Mouse (Mus musculus) midbrain, embryonic 10.5 days (tissue): ENCODE results near the gene Spx. TPM values are rescaled to one million over a fixed set of nuclear protein-coding genes. Genes with fewer than 3 reads are reported as not detected.
A peak's percentile ranks its signal among the peaks of the same experiment; 100 is the strongest.

Source experiments
- DNase-seq: peaks from one replicate; pipeline ENCODE4 v3.0.0-alpha.2; 2017; ENCODE audit warnings: low spot score
- H3K27ac ChIP-seq: fragments of 300-500 bp; sonication (generic); replicated peaks from 2 replicates; pipeline ENCODE4 v1.5.1; 2016; ENCODE audit warnings: mild to moderate bottlenecking
- H3K27me3 ChIP-seq: fragments of 300-500 bp; sonication (generic); 2 replicates; pipeline ENCODE4 v1.6.1; 2016; ENCODE audit warnings: low read depth, mild to moderate bottlenecking; ENCODE audit not compliant: poor library complexity, severe bottlenecking
- H3K36me3 ChIP-seq: fragments of 300-500 bp; sonication (generic); 2 replicates; pipeline ENCODE4 v1.6.1; 2016; ENCODE audit warnings: mild to moderate bottlenecking, moderate library complexity
- H3K4me1 ChIP-seq: fragments of 300-500 bp; sonication (generic); 2 replicates; pipeline ENCODE4 v1.6.1; 2016
- H3K4me3 ChIP-seq: fragments of 300-500 bp; sonication (generic); 2 replicates; pipeline ENCODE4 v1.5.1; 2016; ENCODE audit warnings: mild to moderate bottlenecking, moderate library complexity
- H3K9me3 ChIP-seq: fragments of 300-500 bp; sonication (generic); replicated peaks from 2 replicates; pipeline ENCODE4 v1.6.1; 2016; ENCODE audit warnings: mild to moderate bottlenecking
- WGBS: fragments of 180-500 bp; shearing (Covaris S2); methylation state at CpG from one replicate; pipeline ENCODE4 v1.1.7; 2016; 5-methylcytosine and 5-hydroxymethylcytosine counted together
- polyA plus RNA-seq: library from polyadenylated mRNA; unstranded; fragments of >200 nt; fragmentation: Nextera tagmentation; extraction: Ambion mirVana; gene quantifications from 2 replicates; pipeline ENCODE4 v1.2.1, GENCODE M21; 2016

Spx gene
- polyA plus RNA-seq, 1 experiment from 2014 or later = 1.6 TPM

DNA sequence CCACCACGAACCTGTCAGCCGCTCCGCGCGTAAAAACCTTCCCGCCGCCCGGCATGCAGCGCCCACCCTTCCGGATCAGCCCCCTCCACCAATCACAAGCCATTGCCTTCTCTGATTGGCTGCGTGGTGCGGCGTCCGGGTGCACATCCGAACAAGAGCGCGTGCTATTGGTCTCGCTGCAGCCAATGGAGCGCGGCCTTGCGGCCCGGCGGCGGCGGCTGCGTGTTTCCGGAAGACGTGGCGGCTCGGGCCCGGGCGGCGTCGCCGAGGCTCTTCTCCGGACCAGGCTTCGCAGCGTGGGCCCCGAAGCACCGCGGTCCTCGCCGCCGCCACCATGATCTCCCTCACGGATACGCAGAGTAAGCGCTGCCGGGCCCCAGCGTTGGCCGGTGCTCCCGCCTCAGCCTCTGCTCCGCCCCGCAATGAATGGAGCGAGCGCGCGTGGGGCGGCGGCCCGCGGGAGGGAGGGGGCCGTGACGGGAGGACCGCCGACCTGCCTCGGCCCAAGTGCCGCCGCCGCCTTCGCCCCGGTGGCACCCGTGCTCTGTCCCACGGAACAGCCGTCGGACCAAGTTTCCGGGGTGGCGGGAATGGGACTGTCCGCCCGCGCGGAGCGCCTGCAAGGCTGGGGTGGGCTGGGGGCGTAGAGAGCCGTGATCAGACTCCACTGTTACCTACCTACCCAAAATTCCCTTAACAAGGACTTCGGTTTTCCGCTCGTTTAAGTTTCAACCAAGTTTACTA, 26.1 kb upstream of the Spx start, which contains the start of the genes Recql and Golt1b:
Gene Recql, minus strand, starts transcription at position 77 of the 744 bp plus-strand sequence.
Gene Golt1b, plus strand, starts transcription at position 211 of the 744 bp plus-strand sequence.
- under 1% methylated on average over 87 of the region's 87 CpGs for WGBS
- H3K27ac ChIP-seq = peak within 1 kb of the TSS; percentile 91
- H3K36me3 ChIP-seq = 0 out of 2 replicates have a peak, but pooled peaks cover 4% of the 10 kb centered on the region
- no peaks in the 10 kb centered on the region for H3K27me3 ChIP-seq
- peak; percentile 98 for DNase-seq
- peak within 1 kb of the TSS; percentile 99 for H3K4me3 ChIP-seq
- peaks cover 21% of the 10 kb centered on the region for H3K4me1 ChIP-seq
- no peaks in the 10 kb centered on the region for H3K9me3 ChIP-seq

DNA sequence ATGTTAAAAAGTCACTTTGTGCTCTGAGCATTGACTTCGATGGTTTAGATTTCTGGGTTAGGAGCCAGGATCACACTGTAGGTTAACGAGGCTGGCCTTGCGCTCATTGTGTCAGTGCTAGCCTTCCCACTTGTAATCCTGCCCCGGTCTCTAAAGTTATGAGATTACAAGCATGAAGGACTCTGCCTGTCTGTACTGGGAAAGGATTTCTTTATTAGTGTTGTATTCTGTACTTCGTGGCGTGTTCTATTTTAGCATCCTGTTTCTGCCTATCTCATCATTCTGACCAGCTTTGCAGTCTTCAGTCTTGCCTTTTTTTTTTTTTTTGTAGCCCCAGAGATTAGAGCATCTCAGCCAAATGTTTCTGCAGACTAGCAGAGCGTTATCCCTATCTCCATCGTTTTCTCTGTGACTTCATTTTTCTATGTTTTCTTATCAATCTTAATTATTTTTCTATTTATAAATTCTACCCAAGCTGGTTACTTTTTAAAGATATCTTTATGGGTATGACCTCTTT, 25.4 kb upstream of the Spx start:
- H3K4me1 ChIP-seq = peaks cover 21% of the 10 kb centered on the region
- no peaks in the 10 kb centered on the region for H3K27me3 ChIP-seq
- H3K4me3 ChIP-seq = peak overlapping the region; percentile 99
- 24% methylated on average over 8 of the region's 8 CpGs for WGBS
- peak overlapping the region; percentile 91 for H3K27ac ChIP-seq
- peaks cover 5% of the 10 kb centered on the region for H3K36me3 ChIP-seq
- no peak for DNase-seq
- H3K9me3 ChIP-seq = no peaks in the 10 kb centered on the region

DNA sequence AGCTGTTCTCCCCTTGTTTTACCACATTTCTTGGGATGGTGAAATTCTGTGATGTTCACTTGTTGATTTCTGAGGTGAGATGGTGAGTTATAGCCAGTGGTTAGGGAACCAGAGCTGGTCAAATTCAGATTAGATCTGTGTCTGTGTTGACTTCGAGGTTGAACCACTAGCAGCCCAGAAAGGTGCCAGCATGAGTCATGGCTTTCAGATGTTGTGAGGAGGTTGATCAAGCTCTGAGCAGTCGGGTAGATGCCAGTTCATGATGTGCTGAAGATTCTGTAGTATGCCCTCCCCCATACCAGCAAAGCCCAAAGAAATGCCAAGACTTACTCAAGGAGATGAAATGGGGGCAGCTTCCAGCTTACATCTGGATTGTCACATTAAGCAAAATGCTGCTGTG, 24.1 kb upstream of the Spx start:
- Histone ChIP-seq H3K4me3 (no peak overlapping the region), H3K27me3 (no peaks in the 10 kb centered on the region), H3K4me1 (peaks cover 21% of the 10 kb centered on the region), H3K27ac (no peak overlapping the region), H3K36me3 (peaks cover 18% of the 10 kb centered on the region), H3K9me3 (no peaks in the 10 kb centered on the region)
- WGBS = 83% methylated on average over 2 of the region's 2 CpGs
- no peak for DNase-seq

DNA sequence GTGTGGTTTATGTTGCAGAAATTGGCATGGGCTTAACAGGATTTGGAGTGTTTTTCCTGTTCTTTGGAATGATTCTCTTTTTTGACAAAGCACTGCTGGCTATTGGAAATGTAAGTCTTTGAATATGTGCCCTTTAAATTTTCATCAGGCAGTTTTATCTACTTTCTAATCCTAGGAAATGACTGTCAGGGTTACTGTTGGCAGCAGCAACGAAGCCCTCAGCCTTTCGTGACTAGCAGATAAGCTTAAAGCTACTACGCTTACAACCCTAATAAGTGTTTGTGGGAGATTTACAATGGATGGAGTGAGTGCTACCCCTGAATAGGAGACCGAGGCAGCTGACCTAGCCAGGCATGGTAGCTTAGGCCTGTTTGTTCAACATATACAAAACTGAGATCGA, 20.9 kb upstream of the Spx start:
- Histone ChIP-seq H3K9me3 (no peaks in the 10 kb centered on the region), H3K4me3 (no peak overlapping the region), H3K4me1 (peaks cover 14% of the 10 kb centered on the region), H3K27me3 (no peaks in the 10 kb centered on the region), H3K36me3 (peaks cover 44% of the 10 kb centered on the region), H3K27ac (no peak overlapping the region)
- WGBS = 92% methylated on average over 5 of the region's 5 CpGs
- no peak for DNase-seq

DNA sequence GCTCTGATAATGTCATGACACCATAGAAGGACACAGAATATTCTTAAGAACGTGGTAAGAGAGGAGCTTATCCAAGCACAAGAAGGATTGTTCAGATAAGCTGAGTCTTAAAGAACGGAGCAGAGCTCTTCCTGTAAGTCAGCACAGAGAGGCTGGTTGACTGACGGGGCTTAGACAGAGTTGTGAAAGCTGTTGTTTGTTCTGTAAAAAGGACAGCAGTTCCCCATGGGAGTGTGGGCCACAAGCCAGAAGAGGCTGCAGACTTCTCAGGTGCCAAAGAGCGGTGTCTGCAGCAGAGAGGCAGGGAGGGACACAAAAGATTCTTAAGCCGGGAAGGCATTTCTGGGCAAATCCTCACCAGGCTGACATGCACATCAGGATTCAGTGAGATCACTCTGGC, 18.6 kb upstream of the Spx start:
- 89% methylated on average over 5 of the region's 5 CpGs for WGBS
- no peaks in the 10 kb centered on the region for H3K4me1 ChIP-seq
- peaks cover 47% of the 10 kb centered on the region for H3K36me3 ChIP-seq
- H3K27ac ChIP-seq = no peak overlapping the region
- H3K27me3 ChIP-seq = no peaks in the 10 kb centered on the region
- DNase-seq = no peak
- no peak overlapping the region for H3K4me3 ChIP-seq
- H3K9me3 ChIP-seq = no peaks in the 10 kb centered on the region

DNA sequence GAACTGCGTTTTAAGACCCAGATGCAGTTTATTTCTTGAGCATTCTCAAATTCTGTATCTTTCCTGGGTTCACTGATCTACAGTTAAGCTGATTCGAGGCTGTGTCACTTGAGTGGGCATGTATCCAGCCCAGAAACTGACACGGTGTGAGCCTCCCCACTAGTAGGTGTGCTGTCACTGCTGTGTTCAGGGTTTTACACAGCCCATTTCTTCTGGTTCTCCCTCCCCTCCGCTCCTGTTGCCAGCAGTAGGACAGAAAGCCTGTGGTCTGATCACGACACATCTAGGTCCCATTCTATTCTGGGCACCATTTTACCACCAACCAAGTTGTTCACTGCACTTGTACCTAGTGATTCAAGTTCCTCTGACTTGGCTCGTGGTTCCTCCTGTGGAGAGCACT, 17.5 kb upstream of the Spx start:
- no peak for DNase-seq
- WGBS = 93% methylated on average over 6 of the region's 6 CpGs
- no peaks in the 10 kb centered on the region for H3K4me1 ChIP-seq
- no peak overlapping the region for H3K27ac ChIP-seq
- no peaks in the 10 kb centered on the region for H3K9me3 ChIP-seq
- no peak overlapping the region for H3K4me3 ChIP-seq
- H3K27me3 ChIP-seq = no peaks in the 10 kb centered on the region
- H3K36me3 ChIP-seq = peaks cover 54% of the 10 kb centered on the region

DNA sequence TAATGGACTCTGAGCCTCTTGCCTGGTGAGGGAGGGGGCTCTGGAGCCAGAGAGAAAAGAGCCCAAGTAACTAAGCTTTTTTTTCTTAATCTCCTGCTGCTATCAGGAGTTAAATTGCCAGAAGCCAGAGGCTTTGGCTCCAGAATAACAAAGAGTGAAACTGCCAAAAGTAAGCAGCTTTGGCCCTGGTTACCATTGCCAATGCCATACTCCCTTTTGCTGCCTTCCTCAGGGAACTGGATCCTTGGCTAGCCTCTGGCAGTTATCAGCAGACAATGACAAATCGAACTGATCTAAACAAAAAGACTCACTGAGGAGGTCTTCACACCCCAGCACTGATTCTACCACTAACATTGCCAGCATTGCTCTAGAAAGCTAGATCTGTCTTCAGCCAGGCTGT, 2.1 kb upstream of the Spx start:
- Histone ChIP-seq H3K27ac (no peak overlapping the region), H3K27me3 (peaks cover 43% of the 10 kb centered on the region), H3K9me3 (no peaks in the 10 kb centered on the region), H3K4me3 (no peak overlapping the region), H3K4me1 (peaks cover 23% of the 10 kb centered on the region), H3K36me3 (no peaks in the 10 kb centered on the region)
- 8% methylated on average over 1 of the region's 1 CpGs for WGBS
- DNase-seq = no peak

DNA sequence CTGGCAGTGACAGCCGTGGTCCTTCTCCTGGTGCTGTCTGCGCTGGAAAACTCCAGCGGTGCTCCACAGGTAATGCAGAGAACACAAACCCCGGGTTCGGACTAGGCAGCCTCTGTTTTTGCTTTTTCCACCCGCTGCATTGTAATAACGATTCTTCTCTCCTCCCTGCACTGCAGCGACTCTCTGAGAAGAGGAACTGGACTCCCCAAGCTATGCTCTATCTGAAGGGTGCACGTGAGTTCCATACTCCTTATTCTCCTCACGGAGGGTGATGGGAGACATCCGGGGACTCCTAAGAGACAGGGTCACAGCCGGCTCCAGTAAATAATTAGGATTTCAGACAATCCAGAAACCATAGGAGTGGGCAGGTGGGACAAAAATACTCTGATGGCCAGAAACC, 604 bp downstream of the Spx start:
- DNase-seq = no peak
- H3K36me3 ChIP-seq = no peaks in the 10 kb centered on the region
- WGBS = 10% methylated on average over 12 of the region's 12 CpGs
- peaks cover 45% of the 10 kb centered on the region for H3K27me3 ChIP-seq
- no peak overlapping the region for H3K27ac ChIP-seq
- H3K4me3 ChIP-seq = peak overlapping the region; percentile 54
- peaks cover 23% of the 10 kb centered on the region for H3K4me1 ChIP-seq
- H3K9me3 ChIP-seq = no peaks in the 10 kb centered on the region

DNA sequence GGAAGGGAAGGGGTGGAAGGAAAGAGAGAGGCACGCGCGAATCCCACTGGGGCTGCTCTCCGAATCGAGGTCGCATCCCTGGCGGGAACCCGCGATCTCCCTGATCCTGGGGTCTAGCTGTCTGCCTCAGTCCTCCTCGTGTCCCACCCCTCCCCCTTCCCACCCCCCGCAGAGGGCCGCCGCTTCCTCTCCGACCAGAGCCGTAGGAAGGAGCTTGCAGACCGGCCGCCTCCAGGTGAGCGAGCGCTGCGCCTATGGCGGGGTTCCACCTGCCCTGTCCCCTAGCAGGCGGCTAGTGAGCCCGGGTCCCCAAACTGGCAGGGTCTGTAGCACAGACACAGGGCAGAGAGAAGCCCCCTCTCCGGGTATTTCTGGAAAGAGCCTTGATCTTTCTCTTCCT, 1.4 kb downstream of the Spx start:
- peaks cover 23% of the 10 kb centered on the region for H3K4me1 ChIP-seq
- no peaks in the 10 kb centered on the region for H3K36me3 ChIP-seq
- H3K4me3 ChIP-seq = peak overlapping the region; percentile 54
- H3K27me3 ChIP-seq = peaks cover 45% of the 10 kb centered on the region
- H3K9me3 ChIP-seq = no peaks in the 10 kb centered on the region
- peak; percentile 27 for DNase-seq
- peak overlapping the region; percentile 68 for H3K27ac ChIP-seq
- 3% methylated on average over 20 of the region's 24 CpGs for WGBS

DNA sequence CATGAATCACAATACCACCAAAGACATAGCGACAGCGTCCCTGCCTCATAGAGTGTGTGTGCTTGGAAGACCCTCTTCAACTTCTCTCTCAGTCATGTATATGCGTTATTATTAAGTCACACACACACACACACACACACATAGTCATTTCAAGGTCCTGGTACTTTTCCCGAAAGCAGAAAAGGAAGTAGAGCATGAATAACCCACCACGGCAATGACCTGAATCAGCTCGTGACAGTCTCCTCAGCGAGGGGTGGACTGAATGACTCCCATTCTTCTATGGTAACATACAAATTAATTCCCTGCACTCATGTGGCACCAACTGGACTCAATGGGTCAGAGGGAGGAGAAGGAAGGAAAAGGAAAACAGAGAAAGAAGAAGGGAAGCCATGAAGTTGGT, 11.7 kb downstream of the Spx start:
- Histone ChIP-seq H3K27ac (no peak overlapping the region), H3K27me3 (no peaks in the 10 kb centered on the region), H3K4me3 (no peak overlapping the region), H3K9me3 (no peaks in the 10 kb centered on the region), H3K4me1 (no peaks in the 10 kb centered on the region), H3K36me3 (no peaks in the 10 kb centered on the region)
- DNase-seq = no peak
- WGBS = 80% methylated on average over 7 of the region's 7 CpGs

DNA sequence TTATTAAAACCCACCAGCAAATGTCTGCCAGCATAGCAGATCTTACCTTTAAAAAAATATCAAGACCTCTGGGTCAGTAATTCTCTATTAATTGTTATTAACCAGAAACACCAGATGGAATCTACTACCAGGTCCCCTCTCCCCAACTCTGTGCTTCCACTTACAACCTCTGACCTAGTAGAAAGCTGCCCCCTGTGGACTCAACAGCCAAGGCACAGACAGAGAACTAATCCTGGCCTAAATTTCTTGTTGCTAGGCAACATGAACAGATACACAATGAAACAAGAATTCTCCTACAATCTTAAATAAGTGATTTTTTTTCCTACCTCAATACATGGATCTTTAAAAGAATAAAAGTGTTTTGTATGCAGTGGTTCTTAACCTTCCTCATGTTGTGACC, 15.8 kb downstream of the Spx start:
- no peaks in the 10 kb centered on the region for H3K9me3 ChIP-seq
- H3K4me3 ChIP-seq = no peak overlapping the region
- H3K27ac ChIP-seq = no peak overlapping the region
- no peaks in the 10 kb centered on the region for H3K27me3 ChIP-seq
- no peak for DNase-seq
- H3K4me1 ChIP-seq = no peaks in the 10 kb centered on the region
- H3K36me3 ChIP-seq = no peaks in the 10 kb centered on the region

DNA sequence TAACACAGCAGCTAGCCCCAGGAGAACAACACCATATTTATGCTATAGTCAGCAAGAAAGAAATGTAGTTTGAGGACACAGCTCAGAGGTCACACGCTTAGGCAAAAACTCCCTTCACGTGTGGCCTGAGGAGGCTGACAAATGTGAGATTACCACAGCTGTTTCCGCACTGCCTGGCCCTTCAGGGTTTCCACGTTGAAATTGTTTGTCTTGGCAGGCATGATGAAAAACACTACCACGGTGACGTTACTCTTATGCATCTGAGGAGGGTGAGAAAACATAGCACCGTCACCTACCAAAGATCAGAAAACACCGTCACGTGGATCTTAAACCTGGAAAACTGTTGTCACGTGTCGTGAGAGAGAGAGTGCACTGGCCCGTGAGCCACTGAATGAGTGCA, 38.1 kb downstream of the Spx start:
- Histone ChIP-seq H3K4me3 (no peak overlapping the region), H3K9me3 (no peaks in the 10 kb centered on the region), H3K36me3 (no peaks in the 10 kb centered on the region), H3K27me3 (no peaks in the 10 kb centered on the region), H3K27ac (no peak overlapping the region), H3K4me1 (0 out of 2 replicates have a peak, but pooled peaks cover 4% of the 10 kb centered on the region)
- no peak for DNase-seq
- WGBS = 84% methylated on average over 12 of the region's 12 CpGs

DNA sequence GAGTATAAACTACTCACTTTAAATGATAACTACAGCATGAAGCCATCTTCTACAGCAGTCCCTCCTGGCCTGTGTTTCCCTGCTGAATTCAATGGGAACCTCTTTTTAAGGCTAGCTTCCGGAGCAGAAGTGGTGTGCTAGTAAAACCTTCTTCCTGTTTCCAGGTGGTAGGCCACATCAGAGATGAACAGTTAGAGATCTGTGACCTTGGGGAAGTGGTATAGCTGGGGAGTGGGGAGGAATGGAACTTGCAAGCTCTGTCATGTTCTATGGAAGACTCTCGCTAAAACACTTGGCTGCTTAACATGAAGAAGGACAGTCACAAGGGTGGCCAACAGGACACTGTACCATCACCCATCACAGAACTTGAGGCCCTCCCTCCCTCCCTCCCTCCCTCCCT, 40.1 kb downstream of the Spx start:
- H3K27me3 ChIP-seq = no peaks in the 10 kb centered on the region
- H3K36me3 ChIP-seq = no peaks in the 10 kb centered on the region
- H3K27ac ChIP-seq = no peak overlapping the region
- H3K9me3 ChIP-seq = no peaks in the 10 kb centered on the region
- peaks cover 15% of the 10 kb centered on the region for H3K4me1 ChIP-seq
- no peak overlapping the region for H3K4me3 ChIP-seq
- no peak for DNase-seq
- WGBS = 81% methylated on average over 2 of the region's 2 CpGs
